Mouse (Mus musculus) cerebellum, adult 2 months (tissue): ENCODE measurements at regions not wholly inside any gene's neighbourhood (a gene's known extent, or its start where the extent isn't known, plus 50 kb on each side); places are given as distances from the start of the nearest gene placed in this dataset.

ENCODE experiments used
- DNase-seq, 2 experiments: peaks; one replicate each; pipeline ENCODE4 v3.0.0; 2021
- H3K27ac ChIP-seq: fragments of 200-500 bp; 2 replicates; pipeline ENCODE4 v1.5.1; 2012; ENCODE audit warnings: low read length, control low read depth, inconsistent platforms; ENCODE audit not compliant: insufficient read depth
- H3K27me3 ChIP-seq: fragments of 200-500 bp; 2 replicates; pipeline ENCODE4 v1.6.1; 2012; ENCODE audit warnings: inconsistent platforms, mild to moderate bottlenecking, low read length, moderate library complexity; ENCODE audit not compliant: control insufficient read depth, insufficient read depth
- H3K4me1 ChIP-seq: fragments of 200-500 bp; 2 replicates; pipeline ENCODE4 v1.6.1; 2011; ENCODE audit warnings: low read length; ENCODE audit not compliant: control insufficient read depth, insufficient read depth
- H3K4me3 ChIP-seq: fragments of 200-500 bp; replicated peaks from 2 replicates; pipeline ENCODE3; 2011; ENCODE audit warnings: mild to moderate bottlenecking, low read depth, low read length, control low read depth; ENCODE audit not compliant: insufficient read depth
- CTCF ChIP-seq: fragments of 200-500 bp; IDR thresholded peaks from 2 replicates; pipeline ENCODE4 v1.5.1; 2011; ENCODE audit warnings: low read depth, mild to moderate bottlenecking, control low read depth, low read length, moderate library complexity, borderline replicate concordance; ENCODE audit not compliant: insufficient read depth
- POLR2A ChIP-seq: fragments of 200-500 bp; IDR thresholded peaks from 2 replicates; pipeline ENCODE4 v1.6.1; 2011; ENCODE audit warnings: low read length, control low read depth, borderline replicate concordance; ENCODE audit not compliant: insufficient read depth
- WGBS: fragments of 180-500 bp; shearing (Covaris S2); methylation state at CpG from one replicate; pipeline ENCODE4 v1.1.7; 2018; 5-methylcytosine and 5-hydroxymethylcytosine counted together

DNA sequence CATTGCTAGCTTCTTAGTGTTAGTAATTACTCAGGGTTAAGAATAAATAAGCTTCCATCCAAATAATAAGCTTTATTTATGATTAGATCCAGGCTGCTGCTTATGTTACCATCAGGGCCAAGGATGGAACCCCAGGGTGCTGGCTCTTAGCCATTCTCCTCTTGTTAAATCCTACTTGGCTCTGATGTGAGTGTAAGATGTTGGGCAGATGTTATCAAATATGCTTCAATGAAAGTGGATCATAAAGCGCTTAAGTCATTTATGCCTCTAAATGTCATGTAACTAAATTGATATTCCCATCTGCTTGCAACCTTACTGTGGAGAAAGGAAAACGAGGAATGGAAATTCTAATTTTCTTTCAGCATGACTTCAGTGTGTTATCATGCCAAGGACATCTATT, 426.4 kb upstream of the Lrrc4c start:
- DNase-seq = peak in 1 of 2 experiments; percentile 20
- no peak overlapping the region for H3K4me3 ChIP-seq
- TF ChIP-seq CTCF (no peak), POLR2A (no peak)
- no peaks in the 10 kb centered on the region for H3K27me3 ChIP-seq
- 12% methylated on average over 2 of the region's 2 CpGs for WGBS
- no peaks in the 10 kb centered on the region; the same call in 1 of the 2 replicates for H3K4me1 ChIP-seq
- no peak overlapping the region for H3K27ac ChIP-seq

DNA sequence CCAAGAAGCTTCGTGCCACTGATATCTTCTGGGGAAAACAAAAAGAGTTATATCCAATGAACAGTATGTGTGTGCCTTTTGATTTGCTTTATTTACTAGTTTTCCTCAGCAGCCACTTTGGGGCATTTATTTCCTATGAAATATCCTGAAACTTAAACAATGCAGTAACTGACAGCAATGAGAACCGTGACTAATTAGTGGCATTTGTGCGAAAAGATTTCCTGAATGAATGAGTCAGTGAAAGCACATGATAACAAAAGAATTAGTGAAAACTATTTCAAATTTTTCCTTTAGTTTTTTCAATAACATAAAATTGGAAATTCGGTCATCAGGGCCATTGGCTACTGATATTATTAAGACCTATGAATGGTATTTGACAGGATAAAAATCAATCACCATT, 412.9 kb upstream of the Lrrc4c start:
- no peaks in the 10 kb centered on the region for H3K4me1 ChIP-seq
- TF ChIP-seq CTCF (no peak), POLR2A (no peak)
- no peak for DNase-seq
- H3K4me3 ChIP-seq = no peak overlapping the region
- no peaks in the 10 kb centered on the region for H3K27me3 ChIP-seq
- WGBS = 45% methylated on average over 4 of the region's 4 CpGs
- no peak overlapping the region for H3K27ac ChIP-seq

DNA sequence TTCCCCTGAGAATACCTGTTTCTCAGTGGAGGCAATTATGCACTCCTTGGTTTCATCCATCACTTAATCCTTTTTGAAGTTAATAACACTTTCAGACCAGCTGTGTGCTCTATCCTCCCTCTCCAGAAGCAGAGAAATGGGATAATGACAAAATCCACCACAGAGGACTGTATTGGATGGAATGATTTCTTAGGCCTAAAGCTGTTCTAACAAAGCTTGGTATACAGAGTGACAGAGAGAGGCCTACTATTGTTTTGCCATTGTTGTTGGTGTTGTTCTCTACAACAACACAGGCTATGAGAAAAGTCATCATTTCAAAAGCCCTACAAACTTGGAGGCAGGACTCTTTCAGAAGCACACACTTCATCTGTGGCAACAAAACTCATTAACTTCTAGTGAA, 408.2 kb upstream of the Lrrc4c start:
- DNase-seq = no peak
- Histone ChIP-seq H3K4me1 (no peaks in the 10 kb centered on the region), H3K4me3 (no peak overlapping the region), H3K27ac (no peak overlapping the region), H3K27me3 (no peaks in the 10 kb centered on the region)
- TF ChIP-seq CTCF (no peak), POLR2A (no peak)

DNA sequence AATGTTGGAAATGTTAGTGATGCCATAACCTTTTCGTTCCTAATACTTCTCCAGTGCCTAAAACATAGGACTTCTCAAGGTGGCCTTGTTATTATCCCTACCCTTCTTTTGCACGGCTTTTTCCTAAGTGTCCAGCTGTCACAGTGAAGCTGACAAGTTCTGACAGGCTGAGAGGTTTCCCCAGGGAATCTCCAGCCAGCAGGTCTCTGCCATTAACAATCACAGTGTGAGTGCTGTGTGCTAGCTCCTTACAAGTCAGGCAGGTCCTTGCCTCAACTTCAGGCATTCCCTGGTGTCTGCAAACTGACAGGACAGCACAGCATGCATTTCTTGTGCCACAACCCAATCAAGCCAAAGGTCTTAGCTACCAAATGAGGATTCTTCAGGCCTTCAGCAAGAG, 407.8 kb upstream of the Lrrc4c start:
- 33% methylated on average over 2 of the region's 2 CpGs for WGBS
- no peak for DNase-seq
- Histone ChIP-seq H3K27me3 (no peaks in the 10 kb centered on the region), H3K4me1 (no peaks in the 10 kb centered on the region), H3K4me3 (no peak overlapping the region), H3K27ac (no peak overlapping the region)
- TF ChIP-seq POLR2A (no peak), CTCF (no peak)
